ENCODE assay signal across 8 mouse cellular contexts in the genomic region with DNA sequence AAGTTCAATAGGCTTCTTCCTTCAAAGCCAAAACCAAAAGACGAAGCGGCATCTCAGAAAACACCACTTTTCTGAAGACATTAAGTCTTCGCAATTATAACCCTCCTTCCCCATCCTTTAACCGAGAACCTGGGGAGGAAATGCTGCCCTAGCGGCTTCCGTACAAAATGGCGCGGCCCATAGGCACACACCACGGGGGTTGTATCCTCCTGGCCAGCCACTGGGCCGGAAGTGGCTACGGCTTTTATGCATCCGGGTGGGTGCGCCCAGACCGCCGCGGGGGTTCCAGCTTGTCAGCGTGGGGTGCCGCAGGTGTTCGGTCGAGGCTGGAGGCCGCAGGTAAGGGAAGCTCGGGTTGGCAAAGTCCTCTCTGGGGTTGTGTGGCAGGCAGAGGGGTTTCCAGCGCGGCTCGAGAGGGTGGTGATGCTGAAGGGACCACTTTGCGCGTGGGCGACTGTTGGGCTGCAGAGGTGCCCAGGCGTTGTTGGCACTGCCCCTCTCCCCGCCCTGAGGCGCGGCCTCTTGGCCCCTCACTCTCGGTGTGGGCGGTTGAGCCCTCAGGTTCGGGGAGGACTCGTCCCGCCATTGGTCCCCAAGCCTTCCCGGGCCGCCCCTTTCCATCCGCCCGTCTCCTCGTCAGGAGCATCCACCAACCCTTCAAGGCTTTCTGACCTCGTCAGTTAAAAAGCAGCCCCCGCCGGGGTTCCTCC. TPM values are rescaled to one million over a fixed set of nuclear protein-coding genes. Genes with fewer than 3 reads are reported as not detected.
A peak's percentile ranks its signal among the peaks of the same experiment; 100 is the strongest.
DNase-seq lines count a peak whose midpoint lies in the region; ATAC-seq and TF ChIP-seq lines count a peak whose summit lies in the region.

Gene Exd2, plus strand, starts transcription at position 154 of the 710 bp plus-strand sequence.

- H3K4me3 ChIP-seq in C2C12 (ENCODE audit: insufficient read depth, poor library complexity, severe bottlenecking) (peak within 1 kb of the TSS; percentile 56), myocyte (peak within 1 kb of the TSS; percentile 78)
- peak within 1 kb of the TSS; percentile 93 for H3K4me3 ChIP-seq in erythroblast, embryonic 14.5 days (replicated peaks)
- peak within 1 kb of the TSS; percentile 79 for H3K4me3 ChIP-seq in heart, embryonic 11.5 days (ENCODE audit: low read depth, low read length)
- peak within 1 kb of the TSS; percentile 70 for H3K4me3 ChIP-seq in kidney, embryonic 16.5 days (ENCODE audit: low read length)
- peak within 1 kb of the TSS; percentile 96 for H3K4me3 ChIP-seq in liver, adult 2 months (ENCODE audit: insufficient read depth, low read depth, low read length)

- peak within 1 kb of the TSS; percentile 50 for H3ac ChIP-seq in C2C12 (ENCODE audit: control insufficient read depth, insufficient read length, low read depth)
- H3ac ChIP-seq in myocyte (ENCODE audit: control insufficient read depth, insufficient read length) = peak within 1 kb of the TSS; percentile 12

- H3K79me2 ChIP-seq in C2C12 (ENCODE audit: control insufficient read depth, insufficient read depth) = no peaks in the 10 kb centered on the region
- no peaks in the 10 kb centered on the region for H3K79me2 ChIP-seq in liver, adult 2 months (ENCODE audit: control insufficient read depth, insufficient read depth, low read length)
- H3K79me2 ChIP-seq in myocyte (ENCODE audit: control insufficient read depth, insufficient read depth) = no peaks in the 10 kb centered on the region

- WGBS in heart, embryonic 11.5 days (ENCODE audit: insufficient replicate concordance) = under 1% methylated on average over 45 of the region's 45 CpGs
- WGBS in kidney, embryonic 16.5 days = under 1% methylated on average over 45 of the region's 45 CpGs
- under 1% methylated on average over 45 of the region's 45 CpGs for WGBS in liver, adult 2 months

- TF ChIP-seq CTCF in C2C12 (IDR thresholded peaks at IDR 0.05; ENCODE audit: control insufficient read depth, insufficient read depth, insufficient read length) = no peak
- no peak for TF ChIP-seq CTCF in brain, embryonic 14.5 days (IDR thresholded peaks at IDR 0.05; ENCODE audit: borderline replicate concordance, extremely low read depth, insufficient read depth, insufficient read length)
- TF ChIP-seq CTCF in liver, adult 2 months (IDR thresholded peaks at IDR 0.05; ENCODE audit: low read depth, low read length) = no peak

- peak; percentile 23; the same call in 1 of the 2 replicates for TF ChIP-seq POLR2A in brain, embryonic 14.5 days (IDR thresholded peaks at IDR 0.05; ENCODE audit: borderline replicate concordance, extremely low read depth, insufficient read depth, insufficient read length, poor library complexity, severe bottlenecking)
- TF ChIP-seq POLR2A in liver, adult 2 months (IDR thresholded peaks at IDR 0.05; ENCODE audit: extremely low read depth, insufficient read depth, low read length) = no peak
- TF ChIP-seq POLR2A in myocyte (IDR thresholded peaks at IDR 0.05; ENCODE audit: insufficient read length, low read depth) = peak; percentile 61

- H3K9me3 ChIP-seq in erythroblast, embryonic 14.5 days (ENCODE audit: control insufficient read depth, low read length) = no peaks in the 10 kb centered on the region
- H3K9me3 ChIP-seq in heart, embryonic 11.5 days (replicated peaks; ENCODE audit: control insufficient read depth, low read length) = no peaks in the 10 kb centered on the region
- no peaks in the 10 kb centered on the region for H3K9me3 ChIP-seq in kidney, embryonic 16.5 days (ENCODE audit: low read length)

- H3K9ac ChIP-seq in heart, embryonic 11.5 days (ENCODE audit: low read depth, low read length) = peak within 1 kb of the TSS; percentile 88
- peak within 1 kb of the TSS; percentile 67 for H3K9ac ChIP-seq in kidney, embryonic 16.5 days (replicated peaks; ENCODE audit: low read length)
- peak within 1 kb of the TSS; percentile 80 for H3K9ac ChIP-seq in liver, adult 2 months (ENCODE audit: low read depth, low read length)

- H3K27me3 ChIP-seq in C2C12 (ENCODE audit: control insufficient read depth, insufficient read depth, insufficient read length) = no peaks in the 10 kb centered on the region
- peaks cover 5% of the 10 kb centered on the region; the same call in 1 of the 2 replicates for H3K27me3 ChIP-seq in erythroblast, embryonic 14.5 days (ENCODE audit: control insufficient read depth)
- no peaks in the 10 kb centered on the region for H3K27me3 ChIP-seq in heart, embryonic 11.5 days (ENCODE audit: control insufficient read depth, insufficient read depth, low read length)
- no peaks in the 10 kb centered on the region for H3K27me3 ChIP-seq in kidney, embryonic 16.5 days (ENCODE audit: insufficient read depth, low read length)
- H3K27me3 ChIP-seq in liver, adult 2 months (ENCODE audit: control insufficient read depth, insufficient read depth, low read length) = no peaks in the 10 kb centered on the region
- no peaks in the 10 kb centered on the region for H3K27me3 ChIP-seq in myocyte (ENCODE audit: control insufficient read depth, insufficient read depth, insufficient read length)
- no peaks in the 10 kb centered on the region for H3K27me3 ChIP-seq in splenic B cell, adult 2 months (ENCODE audit: control insufficient read depth, insufficient read depth, low read length, poor library complexity, severe bottlenecking)

- DNase-seq in brain, embryonic 14.5 days (ENCODE audit: low read depth) = peak; percentile 96
- peak; percentile 73 for DNase-seq in liver, adult 2 months (ENCODE audit: extremely low read depth, low read depth, low spot score)
- peak; percentile 90 for DNase-seq in splenic B cell, adult 2 months (ENCODE audit: low read depth, low spot score)

- peak; percentile 88 for ATAC-seq in heart, embryonic 11.5 days (replicated peaks; ENCODE audit: insufficient number of reproducible peaks, low FRiP score, low TSS enrichment)
- ATAC-seq in kidney, embryonic 16.5 days (ENCODE audit: low FRiP score, low TSS enrichment) = peak; percentile 98

- H3K36me3 ChIP-seq in C2C12 (ENCODE audit: control insufficient read depth, insufficient read depth) (no peaks in the 10 kb centered on the region), myocyte (ENCODE audit: control insufficient read depth, insufficient read depth) (no peaks in the 10 kb centered on the region)
- no peaks in the 10 kb centered on the region for H3K36me3 ChIP-seq in erythroblast, embryonic 14.5 days (ENCODE audit: control insufficient read depth)
- H3K36me3 ChIP-seq in heart, embryonic 11.5 days (ENCODE audit: control insufficient read depth, insufficient read depth, low read length) = no peaks in the 10 kb centered on the region
- H3K36me3 ChIP-seq in kidney, embryonic 16.5 days (ENCODE audit: insufficient read depth, low read length) = no peaks in the 10 kb centered on the region
- H3K36me3 ChIP-seq in liver, adult 2 months (ENCODE audit: control insufficient read depth, insufficient read depth, low read length) = no peaks in the 10 kb centered on the region
- H3K36me3 ChIP-seq in splenic B cell, adult 2 months (ENCODE audit: control insufficient read depth, insufficient read depth, low read length, poor library complexity, severe bottlenecking) = no peaks in the 10 kb centered on the region

- H3K4me2 ChIP-seq in heart, embryonic 11.5 days = peak within 1 kb of the TSS; percentile 71
- H3K4me2 ChIP-seq in kidney, embryonic 16.5 days (replicated peaks; ENCODE audit: low read depth, low read length) = peak within 1 kb of the TSS; percentile 60
- H3K4me2 ChIP-seq in myocyte (ENCODE audit: low read depth) = peak within 1 kb of the TSS; percentile 79

- peak within 1 kb of the TSS; percentile 67 for H3K27ac ChIP-seq in heart, embryonic 11.5 days (ENCODE audit: low read depth, low read length)
- peak within 1 kb of the TSS; percentile 78 for H3K27ac ChIP-seq in kidney, embryonic 16.5 days (ENCODE audit: low read length)
- peak within 1 kb of the TSS; percentile 34 for H3K27ac ChIP-seq in liver, adult 2 months (replicated peaks; ENCODE audit: insufficient read depth, low read depth, low read length)

- H3K79me3 ChIP-seq in C2C12 (ENCODE audit: low read depth) = peaks cover 1% of the 10 kb centered on the region

- H3K4me1 ChIP-seq in erythroblast, embryonic 14.5 days (ENCODE audit: control insufficient read depth) = peaks cover 19% of the 10 kb centered on the region
- no peaks in the 10 kb centered on the region for H3K4me1 ChIP-seq in heart, embryonic 11.5 days (ENCODE audit: control insufficient read depth, insufficient read depth, low read length)
- peaks cover 7% of the 10 kb centered on the region; the same call in 1 of the 2 replicates for H3K4me1 ChIP-seq in kidney, embryonic 16.5 days (ENCODE audit: insufficient read depth, low read length)
- no peaks in the 10 kb centered on the region for H3K4me1 ChIP-seq in liver, adult 2 months (ENCODE audit: control insufficient read depth, insufficient read depth, low read length)

TF ChIP-seq in C2C12, 6 proteins besides CTCF, POLR2A, EP300 and RAD21:
- peak; percentile 64 for TF ChIP-seq MAX (IDR thresholded peaks at IDR 0.05)
- no peak for TF ChIP-seq FOSL1 (IDR thresholded peaks at IDR 0.05; ENCODE audit: insufficient read depth, low read length, poor library complexity, severe bottlenecking)

TF ChIP-seq in myocyte, 11 proteins besides CTCF, POLR2A, EP300 and RAD21:
- peak in 1 of 3 experiments; percentile 47 for TF ChIP-seq MYOG (IDR thresholded peaks at IDR 0.05; ENCODE audit: control insufficient read depth in 1 of 3, insufficient read depth in 1 of 3, insufficient read length in 2 of 3, low read depth in 2 of 3)
- peak in 1 of 3 experiments; percentile 0 for TF ChIP-seq MYOD1 (IDR thresholded peaks at IDR 0.05; ENCODE audit: control insufficient read depth in 1 of 3, insufficient read length in 2 of 3, low read depth in 2 of 3)
- no peak for TF ChIP-seq USF1 (IDR thresholded peaks at IDR 0.05; ENCODE audit: low read depth)

RNA-seq across cellular contexts. Expression of gene Exd2, which starts in this region (rescaled TPM):
- polyA plus RNA-seq in C2C12 (2012; fragmentation: generic; extraction: Trizol) (5.2 TPM), myocyte (2012; fragmentation: generic; extraction: Trizol) (9.1 TPM)
- 54.5 and 59.5 TPM in 2 replicates for polyA plus RNA-seq in brain, embryonic 14.5 days (2012; rRNA removed)
- 0.06 and 0.11 TPM in 2 replicates for polyA plus RNA-seq in erythroblast, embryonic 14.5 days (2012)
- 21.2 and 22.3 TPM in 2 replicates for polyA plus RNA-seq in heart, embryonic 11.5 days (2014; fragmentation: Nextera tagmentation; extraction: Ambion mirVana)
- 31.2 and 34.8 TPM in 2 replicates for polyA plus RNA-seq in kidney, embryonic 16.5 days (2015; fragmentation: Nextera tagmentation; extraction: Ambion mirVana)
- total RNA-seq in liver, adult 2 months (2014; rRNA removed) = 8.0 and 9.8 TPM in 2 replicates
- polyA plus RNA-seq in liver, adult 2 months (2012; rRNA removed) = 4.6 and 4.9 TPM in 2 replicates

Comparison
In these comparisons a context has a peak if more than half of its experiments do, and no peak if none do; other contexts are left out.
1. Peak in every context shown above with its lines: DNase-seq, ATAC-seq, H3K4me3 ChIP-seq and H3K27ac ChIP-seq.